Mouse (Mus musculus) heart, adult 2 months (tissue): ENCODE data around the gene Spock1. TPM values are rescaled to one million over a fixed set of nuclear protein-coding genes. Genes with fewer than 3 reads are reported as not detected.

Source experiments
- DNase-seq, 2 experiments: peaks; one replicate each; pipeline ENCODE4 v3.0.0; 2021
- H3K27ac ChIP-seq: fragments of 200-600 bp; 2 replicates; pipeline ENCODE4 v1.8.1; 2022
- H3K27me3 ChIP-seq: fragments of 200-500 bp; 2 replicates; pipeline ENCODE4 v1.6.1; 2012; ENCODE audit warnings: mild to moderate bottlenecking, low read length, inconsistent platforms, mixed read lengths; ENCODE audit not compliant: control insufficient read depth, insufficient read depth
- H3K36me3 ChIP-seq: fragments of 200-500 bp; 2 replicates; pipeline ENCODE4 v1.6.1; 2012; ENCODE audit warnings: low read length, inconsistent platforms; ENCODE audit not compliant: control insufficient read depth, insufficient read depth
- H3K4me1 ChIP-seq: fragments of 200-500 bp; 2 replicates; pipeline ENCODE4 v1.6.1; 2011; ENCODE audit warnings: low read length; ENCODE audit not compliant: control insufficient read depth, insufficient read depth
- H3K4me3 ChIP-seq: fragments of 200-600 bp; 2 replicates; pipeline ENCODE4 v1.8.1; 2022
- H3K79me2 ChIP-seq: fragments of 200-500 bp; replicated peaks from 2 replicates; pipeline ENCODE4 v1.6.1; 2012; ENCODE audit warnings: mild to moderate bottlenecking, inconsistent platforms, low read length, moderate library complexity, mixed read lengths; ENCODE audit not compliant: control insufficient read depth, insufficient read depth
- H3K9ac ChIP-seq: fragments of 200-500 bp; 2 replicates; pipeline ENCODE4 v1.6.1; 2012; ENCODE audit warnings: low read depth, mild to moderate bottlenecking, control low read depth, inconsistent platforms, low read length, mixed read lengths
- CTCF ChIP-seq: fragments of 200-600 bp; IDR thresholded peaks from 2 replicates; pipeline ENCODE4 v1.8.1; 2022; ENCODE audit warnings: antibody characterized with exemption, mild to moderate bottlenecking, moderate library complexity
- EP300 ChIP-seq: fragments of 200-500 bp; IDR thresholded peaks from 2 replicates; pipeline ENCODE4 v1.6.1; 2011; ENCODE audit warnings: low read depth, low read length, control low read depth; ENCODE audit not compliant: insufficient read depth
- POLR2A ChIP-seq: fragments of 200-500 bp; IDR thresholded peaks from 2 replicates; pipeline ENCODE4 v1.6.1; 2011; ENCODE audit warnings: mild to moderate bottlenecking, low read depth, low read length, control low read depth; ENCODE audit not compliant: insufficient read depth
- WGBS: fragments of 180-500 bp; shearing (Covaris S2); methylation state at CpG from one replicate; pipeline ENCODE4 v1.1.7; 2018; 5-methylcytosine and 5-hydroxymethylcytosine counted together
- intact Hi-C: fragments of 180-260 bp; cut with DNase I; formaldehyde crosslinking; loops from one replicate; pipeline ENCODE4 v1.15.1; 2025
- polyA plus RNA-seq: library from polyadenylated mRNA; depleted of rRNA; stranded (reverse); fragments of >200 nt; gene quantifications from 2 replicates; pipeline ENCODE4 v1.2.3, GENCODE M21; 2012
- total RNA-seq, 2 experiments: library from RNA; stranded (reverse); gene quantifications; 2 replicates each; pipeline ENCODE4 v1.2.3; 2021

Spock1 gene
- total and polyA plus RNA-seq, 3 experiments: 0.04 TPM; not detected in 2

DNA sequence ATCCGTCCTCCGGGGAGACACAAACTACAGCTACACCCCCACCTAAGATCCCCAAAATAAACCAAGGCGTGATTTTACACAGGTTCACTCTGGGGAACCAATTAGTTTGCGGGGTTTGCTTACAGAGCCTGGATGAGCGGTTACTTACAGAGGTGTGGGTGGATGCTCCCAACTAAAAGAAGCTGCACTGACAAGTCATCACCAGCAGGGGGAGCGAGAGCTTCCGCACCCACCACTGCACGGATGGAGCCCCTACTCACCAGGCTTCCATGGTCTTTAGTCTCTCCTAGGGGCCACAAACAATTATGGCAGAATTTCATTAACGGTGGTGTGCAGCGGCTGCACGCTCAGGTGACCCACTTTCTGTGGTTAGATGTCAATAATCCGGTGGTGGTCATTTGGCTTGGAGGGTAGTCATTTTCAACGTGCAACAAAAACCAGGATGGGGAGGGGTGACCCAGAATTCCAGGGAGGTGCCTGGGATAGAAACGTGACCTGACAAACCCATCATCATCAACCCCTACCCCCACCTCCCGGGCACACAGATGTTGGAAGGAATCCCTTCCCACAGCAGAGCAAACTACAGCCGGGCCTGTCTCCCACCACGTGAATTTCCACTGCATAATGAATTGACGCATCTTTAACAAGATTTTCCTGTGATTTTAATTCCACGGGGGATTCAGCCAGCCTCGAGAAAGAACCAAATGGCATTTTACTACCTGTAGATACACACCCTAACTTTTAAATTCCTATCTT lies 186.4 kb downstream of the Spock1 start:
- Histone ChIP-seq H3K79me2 (no peaks in the 10 kb centered on the region), H3K36me3 (no peaks in the 10 kb centered on the region), H3K27ac (no peak overlapping the region), H3K27me3 (no peaks in the 10 kb centered on the region), H3K4me3 (no peak overlapping the region), H3K4me1 (no peaks in the 10 kb centered on the region), H3K9ac (no peak overlapping the region)
- no peak for DNase-seq
- intact Hi-C loops: no loop called here
- WGBS: 60% methylated on average over 20 of the region's 20 CpGs
- TF ChIP-seq CTCF (peak; percentile 47), POLR2A (no peak)

DNA sequence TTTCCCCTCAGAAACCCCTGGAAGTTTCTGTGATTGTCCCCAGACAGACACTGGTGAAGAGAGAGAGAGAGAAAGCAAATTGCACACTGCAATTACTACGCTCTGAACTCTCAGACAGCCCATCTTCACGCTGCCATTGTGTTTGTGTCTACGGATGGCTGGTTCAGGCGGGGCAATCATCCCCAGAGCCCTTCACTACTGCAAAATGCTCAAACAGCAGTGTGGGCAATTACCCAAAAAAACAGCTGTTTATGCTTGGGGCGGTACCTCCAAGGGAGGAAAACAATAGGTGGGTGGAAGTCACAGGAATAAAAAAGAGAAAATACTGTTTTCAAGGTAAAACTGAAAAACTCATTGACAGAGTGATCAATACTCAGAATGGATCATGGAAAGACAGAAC lies 190.0 kb downstream of the Spock1 start:
- WGBS: 82% methylated on average over 5 of the region's 5 CpGs
- no peaks in the 10 kb centered on the region for H3K27me3 ChIP-seq
- H3K36me3 ChIP-seq: no peaks in the 10 kb centered on the region
- H3K4me1 ChIP-seq: no peaks in the 10 kb centered on the region
- no peak overlapping the region for H3K4me3 ChIP-seq
- DNase-seq: no peak
- no peak overlapping the region for H3K9ac ChIP-seq
- intact Hi-C loops: no loop called here
- no peak overlapping the region for H3K27ac ChIP-seq
- TF ChIP-seq EP300 (no peak), CTCF (no peak), POLR2A (no peak)
- H3K79me2 ChIP-seq: no peaks in the 10 kb centered on the region

DNA sequence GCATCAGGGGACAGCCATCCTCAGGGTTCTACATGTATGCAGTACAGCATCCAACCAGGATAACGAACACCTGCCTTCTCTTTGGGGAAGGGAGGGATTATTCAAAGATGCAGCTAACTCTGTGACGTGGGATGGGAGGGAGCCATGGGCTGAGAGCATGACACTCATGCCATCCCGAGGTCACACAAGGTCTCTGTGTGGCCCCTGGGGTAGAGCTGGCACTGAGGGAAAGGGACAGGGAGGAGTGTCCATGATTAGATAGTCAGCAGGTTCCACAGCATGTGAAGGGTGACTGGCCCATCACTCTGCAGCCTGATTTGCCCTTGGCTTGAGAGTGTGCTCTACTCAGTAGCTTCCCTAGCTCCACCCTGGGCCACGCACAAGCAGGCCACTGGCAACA lies 195.2 kb downstream of the Spock1 start:
- Histone ChIP-seq H3K27me3 (no peaks in the 10 kb centered on the region), H3K27ac (no peak overlapping the region), H3K79me2 (no peaks in the 10 kb centered on the region), H3K4me3 (no peak overlapping the region), H3K4me1 (no peaks in the 10 kb centered on the region), H3K36me3 (no peaks in the 10 kb centered on the region), H3K9ac (no peak overlapping the region)
- no peak for DNase-seq
- WGBS: 63% methylated on average over 4 of the region's 4 CpGs
- no peak for TF ChIP-seq CTCF
- TF ChIP-seq POLR2A: no peak
- TF ChIP-seq EP300: no peak
- intact Hi-C loops: no loop called here

DNA sequence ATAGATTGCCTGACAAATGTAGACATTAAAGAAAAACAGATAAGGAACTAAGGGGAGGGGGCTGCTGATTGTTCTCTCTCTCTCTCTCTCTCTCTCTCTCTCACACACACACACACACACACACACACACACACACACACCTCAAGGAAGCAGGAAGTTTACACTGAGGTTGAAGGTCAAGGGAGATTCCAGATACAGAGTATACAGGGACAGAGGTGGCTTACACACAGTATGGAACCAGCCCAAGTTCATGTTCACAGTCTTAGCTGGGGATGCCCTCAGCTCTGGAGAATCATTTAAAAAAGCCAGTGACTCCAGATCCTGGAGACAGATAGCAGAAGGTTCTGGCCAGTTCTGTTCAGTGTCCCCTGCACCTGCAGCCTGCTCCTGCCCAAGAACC lies 199.7 kb downstream of the Spock1 start:
- Histone ChIP-seq H3K9ac (no peak overlapping the region), H3K36me3 (no peaks in the 10 kb centered on the region), H3K4me3 (no peak overlapping the region), H3K79me2 (no peaks in the 10 kb centered on the region), H3K4me1 (no peaks in the 10 kb centered on the region), H3K27ac (no peak overlapping the region), H3K27me3 (no peaks in the 10 kb centered on the region)
- intact Hi-C loops: no loop called here
- TF ChIP-seq EP300: no peak
- TF ChIP-seq CTCF: no peak
- TF ChIP-seq POLR2A: no peak
- DNase-seq: no peak

DNA sequence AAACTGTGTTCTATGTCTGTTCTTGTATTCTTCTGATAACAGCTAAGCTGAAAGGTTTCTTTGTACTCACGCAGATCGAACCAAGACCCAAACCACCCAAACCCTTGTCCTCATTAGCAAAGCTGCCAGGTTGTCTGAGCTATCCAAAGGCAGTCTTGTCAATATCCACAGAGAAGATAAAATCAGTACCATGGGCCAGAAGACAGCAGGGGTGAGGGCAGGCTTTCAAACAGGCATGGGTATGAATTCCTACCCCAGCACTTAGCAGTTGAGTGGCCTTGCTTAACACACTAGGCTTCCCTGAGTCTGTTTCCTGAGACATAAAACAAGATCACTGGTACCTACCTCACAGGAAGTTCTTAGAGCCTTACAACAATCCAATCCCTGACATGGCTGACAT lies 205.2 kb downstream of the Spock1 start:
- intact Hi-C loops: no loop called here
- WGBS: 81% methylated on average over 2 of the region's 2 CpGs
- no peak overlapping the region for H3K9ac ChIP-seq
- no peak overlapping the region for H3K4me3 ChIP-seq
- DNase-seq: no peak
- no peak overlapping the region for H3K27ac ChIP-seq
- H3K27me3 ChIP-seq: no peaks in the 10 kb centered on the region
- H3K79me2 ChIP-seq: no peaks in the 10 kb centered on the region
- no peaks in the 10 kb centered on the region for H3K36me3 ChIP-seq
- TF ChIP-seq POLR2A (no peak), EP300 (no peak), CTCF (no peak)
- no peaks in the 10 kb centered on the region for H3K4me1 ChIP-seq

DNA sequence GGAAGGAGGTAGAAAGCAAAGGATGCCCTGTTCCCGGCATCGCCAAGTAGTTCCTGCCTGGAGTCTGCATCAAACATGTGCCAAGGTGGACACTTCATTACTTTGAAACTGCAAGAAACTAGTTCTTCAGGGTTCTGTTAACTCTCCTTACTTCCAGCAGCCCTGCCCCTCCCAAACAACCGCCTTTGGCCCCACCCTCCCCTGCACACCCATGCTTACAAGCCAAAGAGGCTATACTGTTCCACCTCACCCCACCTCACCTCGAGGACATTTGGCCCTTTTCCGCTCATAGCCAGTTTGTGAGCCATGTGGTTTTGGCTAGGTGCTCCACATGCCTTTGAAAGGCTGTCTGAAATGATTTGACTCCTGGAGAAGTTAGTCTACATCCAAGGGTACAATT lies 211.4 kb downstream of the Spock1 start:
- Histone ChIP-seq H3K27me3 (no peaks in the 10 kb centered on the region), H3K27ac (no peak overlapping the region), H3K4me1 (no peaks in the 10 kb centered on the region), H3K36me3 (no peaks in the 10 kb centered on the region), H3K79me2 (no peaks in the 10 kb centered on the region), H3K9ac (no peak overlapping the region), H3K4me3 (no peak overlapping the region)
- WGBS: 74% methylated on average over 5 of the region's 5 CpGs
- TF ChIP-seq EP300 (no peak), POLR2A (no peak), CTCF (no peak)
- intact Hi-C loops: no loop called here
- DNase-seq: no peak
